Mouse (Mus musculus): ENCODE results near the gene Sebox.

- TF ChIP-seq CTCF (IDR thresholded peaks at IDR 0.05; ENCODE audit: low read depth, low read length) (no peak), GATA1 (IDR thresholded peaks at IDR 0.05; ENCODE audit: borderline replicate concordance, low read length) (no peak), TAL1 (conservative IDR thresholded peaks at IDR 0.05; ENCODE audit: low read depth, low read length) (no peak), POLR2AphosphoS5 (IDR thresholded peaks at IDR 0.05; ENCODE audit: insufficient replicate concordance, low read depth, low read length) (no peak)
Measured at GRCm38 (mm10) chr11:78512025-78512957, 9.0 kb downstream of the Sebox start, which contains the start of the genes Tmem199 and Poldip2.
